Mouse (Mus musculus) neural tube, embryonic 13.5 days (tissue): ENCODE data around the gene Meig1. TPM values are rescaled to one million over a fixed set of nuclear protein-coding genes. Genes with fewer than 3 reads are reported as not detected.

ENCODE experiments used
- polyA plus RNA-seq: library from polyadenylated mRNA; unstranded; fragments of >200 nt; fragmentation: Nextera tagmentation; extraction: Ambion mirVana; gene quantifications from 2 replicates; pipeline ENCODE4 v1.2.1, GENCODE M21; 2015

The Meig1 gene
- polyA plus RNA-seq, 1 experiment from 2014 or later: 2.2 TPM

Other genes with a start within 250 kb of the Meig1 start
- gene Nmt2, start 138.4 kb downstream of the Meig1 start, polyA plus RNA-seq: 79.6 and 80.8 TPM in 2 replicates
- gene Rpp38, start 90.0 kb downstream of the Meig1 start, polyA plus RNA-seq: 11.3 and 12.2 TPM in 2 replicates
- gene Acbd7, start 86.5 kb downstream of the Meig1 start, polyA plus RNA-seq: 1.3 and 2.3 TPM in 2 replicates
- not detected in 2 replicates for gene Olah, start 25.4 kb downstream of the Meig1 start, polyA plus RNA-seq
- 7.3 and 9.9 TPM in 2 replicates for gene Dclre1c, start 1.5 kb upstream of the Meig1 start, polyA plus RNA-seq
- gene Suv39h2, start 52.4 kb upstream of the Meig1 start, polyA plus RNA-seq: 10.4 and 12.8 TPM in 2 replicates
- 8.1 and 8.2 TPM in 2 replicates for gene Gm45902, start 90.1 kb upstream of the Meig1 start, polyA plus RNA-seq
- 63.1 and 70.7 TPM in 2 replicates for gene Hspa14, start 90.2 kb upstream of the Meig1 start, polyA plus RNA-seq
- gene Cdnf, start 90.4 kb upstream of the Meig1 start, polyA plus RNA-seq: 0.10 and 0.69 TPM in 2 replicates
- gene Fam107b, start 147.8 kb upstream of the Meig1 start, polyA plus RNA-seq: 38.3 and 42.7 TPM in 2 replicates